Mouse (Mus musculus) liver, embryonic 11.5 days (tissue): ENCODE results near the gene Klhl25. TPM values are rescaled to one million over a fixed set of nuclear protein-coding genes. Genes with fewer than 3 reads are reported as not detected.

Experiments
- ATAC-seq: fragments of 200-750 bp; cut with Nextera tagmentation; replicated peaks from 2 replicates; pipeline ENCODE4 v1.8.0; 2017; ENCODE audit warnings: moderate number of reproducible peaks, mild to moderate bottlenecking, moderate TSS enrichment, moderate library complexity; ENCODE audit not compliant: low FRiP score
- DNase-seq: peaks from one replicate; pipeline ENCODE4 v3.0.0-alpha.2; 2017; ENCODE audit warnings: low spot score
- H3K27ac ChIP-seq: fragments of 300-500 bp; sonication (generic); 2 replicates; pipeline ENCODE4 v1.5.1; 2014; ENCODE audit warnings: mild to moderate bottlenecking, low read depth, low read length, control low read depth
- H3K27me3 ChIP-seq: fragments of 300-500 bp; sonication (generic); replicated peaks from 2 replicates; pipeline ENCODE4 v1.6.1; 2014; ENCODE audit warnings: low read length, mixed read lengths; ENCODE audit not compliant: control insufficient read depth, insufficient read depth
- H3K36me3 ChIP-seq: fragments of 300-500 bp; sonication (generic); 2 replicates; pipeline ENCODE4 v1.6.1; 2014; ENCODE audit warnings: mild to moderate bottlenecking, low read length, moderate library complexity, mixed read lengths; ENCODE audit not compliant: control insufficient read depth, insufficient read depth
- H3K4me1 ChIP-seq: fragments of 300-500 bp; sonication (generic); replicated peaks from 2 replicates; pipeline ENCODE4 v1.6.1; 2014; ENCODE audit warnings: low read length, mixed read lengths; ENCODE audit not compliant: control insufficient read depth, insufficient read depth
- H3K4me2 ChIP-seq: fragments of 300-500 bp; sonication (generic); 2 replicates; pipeline ENCODE4 v1.6.1; 2014; ENCODE audit warnings: mild to moderate bottlenecking, control low read depth, moderate library complexity
- H3K4me3 ChIP-seq: fragments of 300-500 bp; sonication (generic); 2 replicates; pipeline ENCODE4 v1.5.1; 2014; ENCODE audit warnings: low read depth, low read length, control low read depth
- H3K9ac ChIP-seq: fragments of 300-500 bp; sonication (generic); 2 replicates; pipeline ENCODE4 v1.6.1; 2014; ENCODE audit warnings: low read depth, low read length, control low read depth
- H3K9me3 ChIP-seq: fragments of 300-500 bp; sonication (generic); 2 replicates; pipeline ENCODE4 v1.6.1; 2016; ENCODE audit warnings: low read length, inconsistent platforms, mixed read lengths; ENCODE audit not compliant: control insufficient read depth
- WGBS: fragments of 180-500 bp; shearing (Covaris S2); extraction: QIAGEN DNeasy Blood & Tissue Kit; methylation state at CpG from one replicate; pipeline ENCODE4 v1.1.7; 2014; 5-methylcytosine and 5-hydroxymethylcytosine counted together
- polyA plus RNA-seq: library from polyadenylated mRNA; unstranded; fragments of >200 nt; fragmentation: Nextera tagmentation; extraction: Ambion mirVana; gene quantifications from 2 replicates; pipeline ENCODE4 v1.2.1, GENCODE M21; 2014

Gene Klhl25
- polyA plus RNA-seq, 1 experiment from 2014 or later, result 11.6 TPM

DNA sequence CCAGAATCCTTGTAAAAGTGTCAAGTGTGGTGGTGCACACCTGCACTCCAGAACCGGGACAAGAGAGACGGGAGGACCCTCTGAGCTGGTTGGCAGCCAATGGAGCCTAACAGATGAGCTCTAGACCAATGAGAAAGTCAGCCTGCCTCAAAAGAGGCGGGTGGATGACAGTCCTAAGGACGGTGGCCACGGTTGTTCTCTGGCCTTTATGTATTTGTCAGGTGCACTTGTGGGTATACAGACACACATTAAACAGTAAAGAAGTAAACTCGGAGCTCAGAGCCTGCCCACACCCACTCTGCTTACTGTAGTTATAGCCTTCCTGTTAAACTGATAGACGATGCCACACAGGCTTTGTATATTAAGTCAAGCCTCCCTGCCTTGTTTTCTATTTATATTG lies 27.4 kb upstream of the Klhl25 start:
- Histone ChIP-seq H3K36me3 (no peaks in the 10 kb centered on the region), H3K9ac (no peak overlapping the region), H3K27ac (no peak overlapping the region), H3K4me3 (no peak overlapping the region), H3K27me3 (no peaks in the 10 kb centered on the region), H3K4me1 (no peaks in the 10 kb centered on the region), H3K9me3 (no peaks in the 10 kb centered on the region), H3K4me2 (no peak overlapping the region)
- 85% methylated on average over 7 of the region's 7 CpGs for WGBS
- DNase-seq, result no peak
- ATAC-seq, result no peak

DNA sequence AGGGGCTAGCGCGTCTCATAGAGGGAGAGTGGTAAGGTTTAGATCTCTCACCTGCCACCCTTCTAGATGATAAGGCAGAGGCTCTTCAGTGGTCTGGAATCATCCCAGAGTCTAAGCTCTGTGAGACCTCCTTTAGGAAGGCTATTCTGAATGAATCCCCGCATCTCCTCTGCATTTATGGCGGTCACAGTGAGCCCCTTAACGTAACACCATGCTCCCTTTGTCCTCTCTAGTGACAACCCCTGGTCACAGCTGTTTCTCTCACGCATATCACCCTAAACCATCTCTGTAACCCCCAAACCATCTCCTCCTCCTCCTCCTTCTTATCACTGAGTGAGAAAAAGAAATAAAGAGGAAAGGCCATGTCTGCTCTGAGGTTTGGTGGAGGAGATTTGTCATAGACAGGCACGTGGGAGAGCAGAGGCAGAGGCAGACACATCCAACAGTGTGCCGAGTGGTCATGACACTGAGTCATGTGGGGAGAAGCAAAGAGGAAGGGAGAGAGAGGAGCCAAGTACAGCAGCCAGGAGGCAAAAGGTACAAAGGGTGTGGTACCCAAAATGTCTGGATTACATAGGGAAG lies 25.9 kb upstream of the Klhl25 start:
- DNase-seq (no peak), ATAC-seq (no peak)
- Histone ChIP-seq H3K4me3 (no peak overlapping the region), H3K9me3 (no peaks in the 10 kb centered on the region), H3K36me3 (no peaks in the 10 kb centered on the region), H3K27me3 (no peaks in the 10 kb centered on the region), H3K4me1 (peaks cover 6% of the 10 kb centered on the region; the same call in 1 of the 2 replicates), H3K4me2 (no peak overlapping the region), H3K9ac (no peak overlapping the region), H3K27ac (no peak overlapping the region)
- 74% methylated on average over 8 of the region's 8 CpGs for WGBS

DNA sequence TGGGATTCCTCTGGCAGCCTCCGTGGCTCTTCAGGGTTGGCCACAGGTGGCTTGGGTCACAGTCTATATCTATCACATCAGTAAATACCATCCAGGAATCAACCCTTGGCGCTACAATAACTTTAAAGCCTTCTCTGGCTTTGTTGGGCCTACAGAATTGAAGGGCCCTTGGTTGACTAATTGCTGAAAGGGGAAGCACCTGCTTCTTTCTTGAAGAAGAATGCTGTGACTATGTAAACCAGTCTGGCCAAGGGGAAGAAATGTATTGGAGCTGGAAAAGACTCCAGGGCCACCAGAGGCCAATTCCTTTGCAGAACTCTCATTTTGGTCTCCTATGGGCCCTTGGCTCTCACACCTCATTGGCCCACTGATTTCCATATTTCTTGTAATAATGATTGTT lies 25.0 kb upstream of the Klhl25 start:
- Histone ChIP-seq H3K4me3 (no peak overlapping the region), H3K4me2 (no peak overlapping the region), H3K27me3 (no peaks in the 10 kb centered on the region), H3K9me3 (no peaks in the 10 kb centered on the region), H3K4me1 (peaks cover 14% of the 10 kb centered on the region; the same call in 1 of the 2 replicates), H3K9ac (no peak overlapping the region), H3K36me3 (no peaks in the 10 kb centered on the region), H3K27ac (no peak overlapping the region)
- DNase-seq (no peak), ATAC-seq (no peak)
- 70% methylated on average over 2 of the region's 2 CpGs for WGBS

DNA sequence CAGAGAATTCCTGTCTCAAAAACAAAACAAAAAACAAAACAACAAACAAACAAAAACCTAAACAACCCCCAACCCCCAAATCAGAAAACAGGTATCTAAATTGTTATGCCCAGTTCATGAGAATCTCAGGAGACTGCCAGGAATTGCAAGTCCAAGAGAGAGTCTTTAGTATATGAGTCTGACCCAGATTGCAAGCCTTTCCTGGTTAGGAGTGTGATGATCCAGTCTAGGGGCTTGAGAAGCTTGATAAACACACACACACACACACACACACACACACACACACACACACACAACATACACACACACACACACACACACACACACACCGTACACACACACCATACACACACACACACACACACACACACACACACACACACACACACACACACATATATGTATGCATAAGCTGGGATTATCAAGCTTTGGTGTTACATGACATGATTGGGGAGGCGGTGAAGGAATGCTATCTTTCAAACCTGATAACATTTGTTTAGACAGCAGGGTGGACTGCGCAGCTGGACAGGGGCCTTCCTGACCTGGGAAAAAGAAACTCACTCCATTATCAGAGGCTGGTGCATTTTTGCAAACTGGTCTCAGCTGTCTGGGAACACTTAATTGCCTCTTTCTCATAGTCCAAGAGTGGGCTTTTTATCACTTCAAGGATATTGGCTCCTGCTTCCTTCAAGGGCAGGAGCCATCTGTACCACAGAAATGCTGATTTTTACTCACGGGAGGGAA lies 21.6 kb upstream of the Klhl25 start:
- 34% methylated on average over 3 of the region's 4 CpGs for WGBS
- ATAC-seq (no peak), DNase-seq (no peak)
- Histone ChIP-seq H3K9ac (no peak overlapping the region), H3K27ac (peak overlapping the region; percentile 44; the same call in 1 of the 2 replicates), H3K4me2 (no peak overlapping the region), H3K4me3 (no peak overlapping the region), H3K9me3 (no peaks in the 10 kb centered on the region), H3K36me3 (no peaks in the 10 kb centered on the region), H3K27me3 (no peaks in the 10 kb centered on the region), H3K4me1 (peaks cover 22% of the 10 kb centered on the region)

DNA sequence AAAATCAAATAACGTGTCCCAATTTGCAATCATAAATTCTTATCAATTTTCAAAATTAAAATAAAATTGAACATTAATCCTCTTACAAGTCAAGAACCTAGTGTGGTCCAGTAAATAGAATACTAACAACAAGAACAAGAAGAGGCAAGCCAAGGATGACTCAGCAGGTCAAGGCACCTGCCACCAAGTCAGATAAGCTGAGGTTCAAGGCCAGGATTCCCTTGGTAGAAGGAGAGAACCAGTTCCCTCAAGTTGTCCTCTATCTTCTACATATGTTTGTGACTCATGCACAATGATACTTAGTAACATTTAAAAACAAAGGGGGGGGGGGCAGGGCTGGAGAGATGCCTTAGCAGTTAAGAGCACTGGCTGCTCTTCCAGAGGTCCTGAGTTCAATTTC lies 20.8 kb upstream of the Klhl25 start:
- Histone ChIP-seq H3K4me1 (peaks cover 22% of the 10 kb centered on the region), H3K9ac (no peak overlapping the region), H3K27me3 (no peaks in the 10 kb centered on the region), H3K4me2 (no peak overlapping the region), H3K4me3 (no peak overlapping the region), H3K36me3 (no peaks in the 10 kb centered on the region), H3K27ac (0 out of 2 replicates have a peak overlapping the region, but pooled peaks have one; percentile 44), H3K9me3 (no peaks in the 10 kb centered on the region)
- no peak for ATAC-seq
- no peak for DNase-seq
- WGBS, result 63% methylated on average over 1 of the region's 1 CpGs

DNA sequence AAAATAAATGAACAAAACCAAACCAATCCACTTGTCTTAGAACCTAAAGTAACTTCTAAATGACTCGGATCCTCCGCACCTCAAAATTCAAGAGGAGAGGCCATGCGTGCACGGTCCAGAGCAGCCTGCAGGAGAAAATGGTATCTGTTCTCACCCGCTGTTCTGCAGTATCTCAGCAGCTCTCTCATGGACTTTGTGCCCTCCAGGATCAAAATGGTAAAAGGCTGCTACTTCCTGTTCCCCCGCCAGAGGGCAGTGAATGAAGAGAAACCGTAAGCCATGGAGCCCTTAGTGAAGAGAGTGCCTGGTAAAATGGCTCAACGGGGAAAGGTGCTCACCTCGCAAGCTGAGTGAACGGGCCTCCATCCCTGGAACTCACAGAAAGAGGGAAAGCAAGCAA lies 20.3 kb upstream of the Klhl25 start:
- Histone ChIP-seq H3K4me3 (no peak overlapping the region), H3K36me3 (no peaks in the 10 kb centered on the region), H3K4me1 (peaks cover 22% of the 10 kb centered on the region), H3K9ac (no peak overlapping the region), H3K4me2 (no peak overlapping the region), H3K9me3 (no peaks in the 10 kb centered on the region), H3K27ac (no peak overlapping the region), H3K27me3 (no peaks in the 10 kb centered on the region)
- peak; percentile 66 for ATAC-seq
- DNase-seq, result peak; percentile 77
- 31% methylated on average over 10 of the region's 10 CpGs for WGBS

DNA sequence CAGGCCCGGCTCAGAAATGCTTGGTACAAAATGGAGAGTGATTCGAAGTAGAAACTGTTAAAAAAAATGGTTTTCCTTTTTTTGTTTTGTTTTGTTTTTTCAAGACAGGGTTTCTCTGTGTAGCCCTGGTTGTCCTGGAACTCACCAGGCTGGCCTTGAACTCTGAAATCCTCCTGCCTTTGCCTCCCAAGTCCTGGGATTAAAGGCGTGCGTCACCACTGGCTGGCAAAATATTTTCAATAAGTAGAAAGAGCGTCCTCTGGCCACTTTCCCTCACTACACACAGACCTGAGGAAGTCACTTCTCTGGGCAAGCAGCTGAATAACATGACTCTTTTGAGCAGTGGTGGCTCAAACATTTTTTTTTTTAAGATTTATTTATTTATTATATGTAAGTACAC lies 19.6 kb upstream of the Klhl25 start:
- H3K9ac ChIP-seq, result no peak overlapping the region
- peaks cover 22% of the 10 kb centered on the region for H3K4me1 ChIP-seq
- WGBS, result 77% methylated on average over 5 of the region's 5 CpGs
- no peak overlapping the region for H3K4me3 ChIP-seq
- H3K27me3 ChIP-seq, result no peaks in the 10 kb centered on the region
- DNase-seq, result no peak
- H3K4me2 ChIP-seq, result no peak overlapping the region
- ATAC-seq, result no peak
- H3K36me3 ChIP-seq, result no peaks in the 10 kb centered on the region
- H3K9me3 ChIP-seq, result no peaks in the 10 kb centered on the region
- no peak overlapping the region for H3K27ac ChIP-seq

DNA sequence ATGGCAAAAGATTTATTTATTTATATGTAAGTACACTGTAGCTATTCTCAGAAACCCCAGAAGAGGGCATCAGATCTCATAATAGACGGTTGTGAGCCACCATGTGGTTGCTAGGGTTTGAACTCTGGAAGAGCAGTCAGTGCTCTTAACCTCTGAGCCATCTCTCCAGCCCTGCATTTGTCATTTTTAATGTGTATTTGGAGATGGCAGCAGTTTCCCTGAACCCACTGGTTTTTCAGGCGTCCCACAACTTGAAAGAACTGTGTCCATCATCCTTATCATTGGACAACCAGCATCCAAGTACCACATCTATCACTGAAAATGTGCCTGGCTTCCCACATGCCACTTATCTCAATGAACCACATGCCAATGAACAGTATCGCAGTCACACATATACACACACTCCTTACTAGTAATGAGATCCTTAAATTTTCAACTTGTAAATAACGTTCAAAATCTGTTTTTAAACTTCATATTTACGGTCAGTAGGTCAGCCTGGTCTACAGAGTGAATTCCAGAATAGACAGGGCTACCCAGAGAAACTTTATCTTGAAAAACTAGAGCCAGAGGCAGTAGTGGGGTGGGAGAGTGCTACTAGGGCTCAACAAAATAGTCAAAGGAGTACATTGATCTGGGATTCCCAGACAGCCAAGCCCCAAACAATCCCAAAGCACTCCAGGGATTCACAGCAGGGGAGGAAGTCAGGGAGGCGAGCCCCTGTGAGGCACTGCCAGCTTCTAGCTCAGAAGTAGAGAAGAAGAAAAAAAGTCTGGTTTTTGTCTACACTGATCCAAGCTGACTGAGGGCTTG lies 17.7 kb upstream of the Klhl25 start:
- WGBS, result 33% methylated on average over 6 of the region's 6 CpGs
- H3K9ac ChIP-seq, result 0 out of 2 replicates have a peak overlapping the region, but pooled peaks have one; percentile 0
- no peaks in the 10 kb centered on the region for H3K9me3 ChIP-seq
- no peak overlapping the region for H3K4me3 ChIP-seq
- no peaks in the 10 kb centered on the region for H3K36me3 ChIP-seq
- DNase-seq (no peak), ATAC-seq (peak; percentile 91)
- no peak overlapping the region for H3K4me2 ChIP-seq
- H3K4me1 ChIP-seq, result peaks cover 22% of the 10 kb centered on the region
- H3K27me3 ChIP-seq, result no peaks in the 10 kb centered on the region
- peak overlapping the region; percentile 15; the same call in 1 of the 2 replicates for H3K27ac ChIP-seq
